Mouse (Mus musculus) kidney, embryonic 14.5 days (tissue): Measurements from ENCODE around the gene Atp9a. TPM values are rescaled to one million over a fixed set of nuclear protein-coding genes. Genes with fewer than 3 reads are reported as not detected.

Source experiments
- ATAC-seq: fragments of 200-750 bp; cut with Nextera tagmentation; 2 replicates; pipeline ENCODE4 v1.8.0; 2017; ENCODE audit warnings: moderate number of reproducible peaks, mild to moderate bottlenecking, moderate TSS enrichment, moderate library complexity; ENCODE audit not compliant: low FRiP score, low TSS enrichment
- H3K27ac ChIP-seq: fragments of 300-500 bp; sonication (generic); 2 replicates; pipeline ENCODE4 v1.5.1; 2014; ENCODE audit warnings: low read depth, mild to moderate bottlenecking, low read length, moderate library complexity, mixed read lengths
- H3K27me3 ChIP-seq: fragments of 300-500 bp; sonication (generic); 2 replicates; pipeline ENCODE4 v1.6.1; 2014; ENCODE audit warnings: mild to moderate bottlenecking, low read length; ENCODE audit not compliant: control insufficient read depth, insufficient read depth
- H3K36me3 ChIP-seq: fragments of 300-500 bp; sonication (generic); 2 replicates; pipeline ENCODE4 v1.6.1; 2014; ENCODE audit warnings: low read length, mixed read lengths; ENCODE audit not compliant: control insufficient read depth, insufficient read depth
- H3K4me1 ChIP-seq: fragments of 300-500 bp; sonication (generic); 2 replicates; pipeline ENCODE4 v1.6.1; 2014; ENCODE audit warnings: low read length, mixed read lengths; ENCODE audit not compliant: control insufficient read depth, insufficient read depth
- H3K4me2 ChIP-seq: fragments of 300-500 bp; sonication (generic); replicated peaks from 2 replicates; pipeline ENCODE4 v1.6.1; 2014; ENCODE audit warnings: low read depth, mild to moderate bottlenecking, low read length
- H3K4me3 ChIP-seq: fragments of 300-500 bp; sonication (generic); 2 replicates; pipeline ENCODE4 v1.5.1; 2014; ENCODE audit warnings: mild to moderate bottlenecking, low read length
- H3K9ac ChIP-seq: fragments of 300-500 bp; sonication (generic); 2 replicates; pipeline ENCODE4 v1.6.1; 2014; ENCODE audit warnings: low read depth, mild to moderate bottlenecking, low read length, moderate library complexity
- H3K9me3 ChIP-seq: fragments of 300-500 bp; sonication (generic); 2 replicates; pipeline ENCODE4 v1.6.1; 2016; ENCODE audit warnings: low read length; ENCODE audit not compliant: control insufficient read depth
- WGBS: fragments of 180-500 bp; shearing (Covaris S2); extraction: QIAGEN DNeasy Blood & Tissue Kit; methylation state at CpG from one replicate; pipeline ENCODE4 v1.1.7; 2014; 5-methylcytosine and 5-hydroxymethylcytosine counted together
- polyA plus RNA-seq: library from polyadenylated mRNA; unstranded; fragments of >200 nt; fragmentation: Nextera tagmentation; extraction: Ambion mirVana; gene quantifications from 2 replicates; pipeline ENCODE4 v1.2.1, GENCODE M21; 2014

Gene Atp9a
- polyA plus RNA-seq, 1 experiment from 2014 or later = 8.0 TPM

DNA sequence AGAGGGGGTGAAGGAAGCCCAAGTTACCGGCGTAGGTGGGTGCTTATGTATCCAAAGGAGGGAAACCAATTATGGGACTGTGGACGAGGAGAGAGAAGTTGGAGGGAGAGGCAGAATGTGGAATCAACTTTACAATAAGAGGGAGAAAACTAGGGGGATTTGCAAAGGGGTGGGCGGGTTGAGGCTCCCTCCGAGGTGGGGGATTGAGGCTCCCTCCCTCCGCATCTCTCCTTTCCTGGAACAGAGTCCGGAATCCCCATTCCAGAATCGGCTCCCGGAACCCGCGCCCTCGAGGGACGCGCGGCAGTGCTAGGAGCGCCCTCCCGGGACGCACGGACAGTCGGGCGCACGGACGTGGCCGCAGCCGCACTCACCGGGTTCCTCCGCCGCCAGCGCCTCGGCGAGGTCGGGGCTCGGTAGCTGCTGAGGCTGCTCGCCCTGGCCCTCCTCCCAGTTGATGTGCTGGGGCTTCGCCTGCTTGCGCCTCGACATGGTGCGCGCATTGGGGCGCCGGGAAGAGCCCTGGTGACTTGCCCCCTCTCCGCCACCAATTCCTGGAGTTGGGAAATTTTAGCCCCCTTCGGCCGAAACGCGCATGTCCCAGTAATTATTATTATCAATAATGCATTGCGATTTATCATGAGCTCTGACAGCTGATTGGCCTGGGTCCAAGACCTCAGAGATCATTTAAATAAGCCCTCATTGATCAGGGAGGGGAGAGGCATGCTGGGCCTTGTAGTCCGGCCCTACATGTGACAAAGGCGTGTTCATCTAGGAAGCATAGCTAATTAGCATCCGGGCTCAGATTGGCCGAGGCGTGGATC, 24.5 kb upstream of the Atp9a start:
- Histone ChIP-seq H3K27ac (no peak overlapping the region), H3K36me3 (no peaks in the 10 kb centered on the region), H3K4me1 (peaks cover 15% of the 10 kb centered on the region), H3K27me3 (peaks cover 84% of the 10 kb centered on the region), H3K4me2 (peak overlapping the region; percentile 86), H3K9ac (peak overlapping the region; percentile 23; the same call in 1 of the 2 replicates), H3K4me3 (peak overlapping the region; percentile 48), H3K9me3 (no peaks in the 10 kb centered on the region)
- WGBS = under 1% methylated on average over 52 of the region's 52 CpGs
- ATAC-seq = peak; percentile 37

DNA sequence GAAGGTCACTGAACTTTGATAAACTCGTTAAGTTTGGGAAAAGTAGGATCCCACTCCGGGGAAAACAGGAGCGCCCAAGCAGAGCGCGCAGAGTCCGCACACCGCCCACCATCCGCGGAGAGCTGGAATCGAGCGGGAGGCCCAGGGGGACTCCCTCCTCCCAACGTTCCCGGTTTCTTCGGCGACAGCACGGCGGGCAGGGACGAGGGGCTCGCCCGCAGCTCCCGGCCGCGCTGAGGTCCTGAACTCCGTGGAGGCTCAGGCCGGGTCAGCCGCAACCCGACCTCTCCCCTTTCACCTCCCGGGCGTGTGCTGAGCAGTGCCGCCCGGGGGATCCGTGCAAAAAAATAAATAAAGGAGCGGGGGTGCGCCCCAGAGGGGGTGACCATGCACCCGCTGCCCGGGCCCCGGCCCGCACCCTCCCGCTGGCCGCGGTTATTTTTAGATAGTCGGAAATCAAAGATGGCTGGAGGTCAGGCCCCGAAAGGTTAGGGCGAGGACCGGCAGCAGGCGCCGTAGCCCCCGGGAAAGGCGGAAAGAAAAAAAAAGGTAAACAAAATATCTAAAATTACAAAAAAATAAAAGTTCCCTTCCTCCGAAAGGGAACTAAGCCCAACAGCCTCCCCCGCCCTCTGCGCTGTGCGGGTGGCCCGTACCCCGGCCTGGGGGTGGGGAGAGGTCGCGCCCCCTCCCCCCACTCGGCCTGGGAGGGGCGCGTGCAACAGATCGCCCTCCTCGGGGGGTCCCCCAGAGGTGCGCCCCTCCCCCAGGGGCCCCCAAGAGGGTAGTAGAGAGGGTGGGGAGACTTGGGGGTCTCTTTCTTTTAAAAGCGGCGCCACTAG, 23.7 kb upstream of the Atp9a start:
- Histone ChIP-seq H3K27me3 (peaks cover 89% of the 10 kb centered on the region), H3K9me3 (no peaks in the 10 kb centered on the region), H3K36me3 (no peaks in the 10 kb centered on the region), H3K4me1 (peaks cover 15% of the 10 kb centered on the region), H3K9ac (peak overlapping the region; percentile 38), H3K27ac (no peak overlapping the region), H3K4me2 (peak overlapping the region; percentile 86), H3K4me3 (peak overlapping the region; percentile 48)
- ATAC-seq = no peak
- under 1% methylated on average over 64 of the region's 65 CpGs for WGBS

DNA sequence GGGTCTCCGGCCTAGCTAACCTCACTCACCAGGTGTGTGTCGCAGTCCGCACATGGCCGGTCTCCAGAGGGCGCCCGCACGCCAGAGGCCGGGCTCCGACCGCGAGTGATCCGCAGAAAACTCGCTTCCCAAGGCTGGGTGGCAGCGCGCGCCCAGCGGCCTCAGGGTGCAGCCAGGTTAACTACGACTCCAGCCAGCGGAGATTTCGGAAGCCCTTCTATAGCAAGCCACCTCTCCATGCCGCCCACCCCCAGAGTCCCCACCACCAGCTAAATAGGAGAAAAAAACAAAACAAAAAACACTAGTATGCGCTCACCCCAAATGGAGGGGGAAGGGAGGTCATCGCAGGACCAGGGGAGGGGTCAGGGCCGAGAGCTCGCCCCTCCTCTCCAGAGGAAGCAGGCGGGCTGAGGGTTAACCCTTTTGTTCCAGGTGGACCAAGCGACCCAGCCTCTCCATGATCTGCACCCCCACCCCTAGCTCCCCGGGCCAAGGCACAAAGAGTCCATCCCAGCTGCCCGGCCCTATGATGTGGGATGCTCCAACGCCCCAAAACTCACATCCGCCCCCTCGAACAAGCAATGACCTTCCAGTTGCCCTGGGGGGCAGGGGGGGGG, 23.0 kb upstream of the Atp9a start:
- Histone ChIP-seq H3K36me3 (no peaks in the 10 kb centered on the region), H3K27ac (no peak overlapping the region), H3K4me1 (peaks cover 15% of the 10 kb centered on the region), H3K9me3 (no peaks in the 10 kb centered on the region), H3K4me3 (peak overlapping the region; percentile 48), H3K9ac (0 out of 2 replicates have a peak overlapping the region, but pooled peaks have one; percentile 38), H3K27me3 (peaks cover 89% of the 10 kb centered on the region), H3K4me2 (peak overlapping the region; percentile 86)
- WGBS = under 1% methylated on average over 31 of the region's 32 CpGs
- peak; percentile 73 for ATAC-seq

DNA sequence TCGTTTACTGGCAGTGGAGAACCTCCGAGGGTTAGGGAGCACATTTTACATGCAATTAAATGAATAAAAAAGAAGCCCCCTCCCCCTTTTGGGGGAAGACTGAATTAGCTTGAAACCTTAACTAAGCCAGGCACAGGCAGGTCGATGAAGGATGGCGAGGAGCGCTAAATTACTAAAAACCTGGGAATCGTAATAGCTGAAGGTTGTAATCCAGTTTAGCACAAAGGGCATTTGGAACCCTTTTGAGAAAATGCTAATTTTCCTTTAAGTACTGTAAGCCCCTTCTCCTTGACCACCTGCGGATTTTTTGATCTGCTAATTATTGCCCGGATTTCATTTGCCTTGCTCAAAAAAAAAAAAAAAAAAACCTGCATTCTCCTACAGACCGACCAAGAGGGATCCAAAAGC, 22.3 kb upstream of the Atp9a start:
- WGBS = 6% methylated on average over 9 of the region's 9 CpGs
- Histone ChIP-seq H3K36me3 (no peaks in the 10 kb centered on the region), H3K4me3 (no peak overlapping the region), H3K4me2 (no peak overlapping the region), H3K27me3 (peaks cover 83% of the 10 kb centered on the region), H3K27ac (no peak overlapping the region), H3K9ac (no peak overlapping the region), H3K9me3 (no peaks in the 10 kb centered on the region), H3K4me1 (peaks cover 15% of the 10 kb centered on the region)
- ATAC-seq = no peak

DNA sequence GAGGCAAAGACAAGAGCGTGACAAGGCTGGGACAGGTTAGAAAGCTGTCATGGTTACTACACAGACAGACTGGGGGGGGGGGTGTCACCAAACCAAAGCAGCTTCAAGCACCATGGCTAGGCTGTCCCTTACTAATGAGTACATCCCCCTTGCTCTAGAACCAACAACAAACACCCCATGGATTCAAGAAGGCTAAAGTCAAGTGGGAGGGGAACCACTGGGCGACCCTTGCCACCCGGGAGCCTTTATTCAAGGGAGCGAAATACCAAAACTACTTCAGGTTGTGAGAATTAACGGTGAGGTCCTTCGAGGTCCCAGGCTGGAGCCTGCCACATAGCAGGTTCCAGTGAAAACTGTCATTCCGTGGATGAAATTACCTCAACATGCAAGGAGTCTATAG, 21.6 kb upstream of the Atp9a start:
- H3K4me1 ChIP-seq = peaks cover 15% of the 10 kb centered on the region
- no peak overlapping the region for H3K4me3 ChIP-seq
- no peak overlapping the region for H3K9ac ChIP-seq
- H3K36me3 ChIP-seq = no peaks in the 10 kb centered on the region
- H3K27me3 ChIP-seq = peaks cover 76% of the 10 kb centered on the region
- H3K4me2 ChIP-seq = no peak overlapping the region
- 13% methylated on average over 7 of the region's 7 CpGs for WGBS
- ATAC-seq = no peak
- no peaks in the 10 kb centered on the region for H3K9me3 ChIP-seq
- H3K27ac ChIP-seq = no peak overlapping the region

DNA sequence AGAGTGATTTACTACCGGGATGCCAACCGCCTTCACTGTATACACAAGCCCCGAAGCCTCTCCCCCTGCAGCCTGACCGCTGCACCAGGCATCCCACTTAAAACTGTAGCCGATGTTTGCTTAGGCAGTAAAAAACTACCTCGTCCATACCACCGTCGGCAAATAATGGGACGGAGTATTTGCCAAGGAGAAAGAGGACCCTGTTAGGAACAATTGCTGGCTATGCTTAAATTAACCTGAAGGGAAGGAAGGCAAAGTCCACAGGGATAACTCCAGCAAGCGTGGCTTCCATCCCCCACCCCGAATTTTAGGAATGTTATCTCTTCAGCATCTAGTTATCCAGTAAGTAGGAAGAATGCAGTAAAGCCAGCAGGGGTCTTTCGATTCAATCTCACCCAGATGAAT, 20.2 kb upstream of the Atp9a start:
- H3K27ac ChIP-seq = no peak overlapping the region
- H3K36me3 ChIP-seq = no peaks in the 10 kb centered on the region
- WGBS = 2% methylated on average over 12 of the region's 12 CpGs
- peaks cover 62% of the 10 kb centered on the region for H3K27me3 ChIP-seq
- H3K4me2 ChIP-seq = no peak overlapping the region
- no peak for ATAC-seq
- H3K4me3 ChIP-seq = no peak overlapping the region
- H3K9ac ChIP-seq = no peak overlapping the region
- H3K4me1 ChIP-seq = peaks cover 15% of the 10 kb centered on the region
- no peaks in the 10 kb centered on the region for H3K9me3 ChIP-seq

DNA sequence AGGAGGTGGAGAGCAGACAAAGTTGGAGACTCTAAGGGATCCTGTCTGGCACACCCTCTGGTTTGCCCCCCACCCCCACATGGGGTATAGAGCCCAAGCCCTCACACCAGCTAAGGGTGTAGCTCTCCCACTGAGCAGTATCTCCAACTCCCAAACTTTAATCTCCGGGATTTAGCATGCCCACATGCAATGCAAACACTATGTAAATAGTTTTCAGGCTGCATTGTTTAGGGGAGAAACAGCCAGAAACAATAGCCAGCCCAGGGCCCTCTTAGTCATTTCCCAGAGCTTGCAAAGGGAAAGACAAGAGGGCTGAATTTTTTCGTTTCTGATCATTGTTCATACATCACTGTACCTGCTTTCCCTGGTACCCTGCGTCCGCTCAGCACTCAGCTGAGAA, 19.7 kb upstream of the Atp9a start:
- no peak overlapping the region for H3K4me3 ChIP-seq
- no peaks in the 10 kb centered on the region for H3K9me3 ChIP-seq
- no peak for ATAC-seq
- no peak overlapping the region for H3K9ac ChIP-seq
- peaks cover 15% of the 10 kb centered on the region for H3K4me1 ChIP-seq
- H3K4me2 ChIP-seq = no peak overlapping the region
- peaks cover 58% of the 10 kb centered on the region for H3K27me3 ChIP-seq
- H3K27ac ChIP-seq = no peak overlapping the region
- 15% methylated on average over 4 of the region's 4 CpGs for WGBS
- no peaks in the 10 kb centered on the region for H3K36me3 ChIP-seq

DNA sequence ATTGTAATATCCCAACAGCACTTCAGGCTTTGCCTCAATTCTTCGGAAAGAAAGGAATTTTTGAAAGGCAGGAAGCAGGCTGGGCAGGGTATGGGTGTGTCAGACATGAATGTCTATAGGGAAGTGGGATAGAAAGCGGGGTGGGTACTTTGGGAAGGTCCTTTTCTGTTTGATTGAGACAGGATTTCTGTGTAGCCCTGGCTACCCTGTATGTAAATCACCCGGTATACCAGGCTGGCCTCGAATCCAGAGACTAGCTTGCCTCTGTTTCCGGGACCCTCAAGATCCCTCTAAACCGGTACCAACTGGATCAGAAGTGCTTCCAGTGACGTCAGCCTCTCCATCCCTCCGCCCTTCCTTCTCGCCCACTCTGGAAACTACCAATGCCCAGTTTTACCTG, 18.9 kb upstream of the Atp9a start:
- H3K27ac ChIP-seq = no peak overlapping the region
- H3K9me3 ChIP-seq = no peaks in the 10 kb centered on the region
- H3K4me1 ChIP-seq = peaks cover 8% of the 10 kb centered on the region
- WGBS = 82% methylated on average over 9 of the region's 9 CpGs
- H3K36me3 ChIP-seq = no peaks in the 10 kb centered on the region
- peaks cover 49% of the 10 kb centered on the region for H3K27me3 ChIP-seq
- no peak overlapping the region for H3K9ac ChIP-seq
- no peak overlapping the region for H3K4me3 ChIP-seq
- no peak overlapping the region for H3K4me2 ChIP-seq
- ATAC-seq = no peak
